Mouse (Mus musculus) hindbrain, postnatal 0 days (tissue): ENCODE data around the gene Mroh3. TPM values are rescaled to one million over a fixed set of nuclear protein-coding genes. Genes with fewer than 3 reads are reported as not detected.

Experiments
- ATAC-seq: fragments of 200-750 bp; cut with Nextera tagmentation; 2 replicates; pipeline ENCODE4 v1.8.0; 2017; ENCODE audit warnings: mild to moderate bottlenecking, moderate TSS enrichment, moderate library complexity
- DNase-seq: peaks from one replicate; pipeline ENCODE4 v3.0.0-alpha.2; 2015; ENCODE audit warnings: low spot score
- H3K27ac ChIP-seq: fragments of 300-500 bp; sonication (generic); 2 replicates; pipeline ENCODE4 v1.5.1; 2014; ENCODE audit warnings: mild to moderate bottlenecking
- H3K27me3 ChIP-seq: fragments of 300-500 bp; sonication (generic); 2 replicates; pipeline ENCODE4 v1.6.1; 2014; ENCODE audit warnings: low read length, mixed read lengths; ENCODE audit not compliant: insufficient read depth
- H3K36me3 ChIP-seq: fragments of 300-500 bp; sonication (generic); 2 replicates; pipeline ENCODE4 v1.6.1; 2014; ENCODE audit warnings: low read length, mixed read lengths; ENCODE audit not compliant: insufficient read depth
- H3K4me1 ChIP-seq: fragments of 300-500 bp; sonication (generic); 2 replicates; pipeline ENCODE4 v1.6.1; 2014; ENCODE audit warnings: antibody characterized with exemption, low read length, mixed read lengths; ENCODE audit not compliant: insufficient read depth
- H3K4me2 ChIP-seq: fragments of 300-500 bp; sonication (generic); 2 replicates; pipeline ENCODE4 v1.6.1; 2014; ENCODE audit warnings: low read depth, mild to moderate bottlenecking, low read length, moderate library complexity, mixed read lengths
- H3K4me3 ChIP-seq: fragments of 300-500 bp; sonication (generic); 2 replicates; pipeline ENCODE4 v1.5.1; 2014; ENCODE audit warnings: low read length
- H3K9ac ChIP-seq: fragments of 300-500 bp; sonication (generic); replicated peaks from 2 replicates; pipeline ENCODE4 v1.6.1; 2014; ENCODE audit warnings: mild to moderate bottlenecking, low read length, moderate library complexity, mixed read lengths
- H3K9me3 ChIP-seq: fragments of 300-500 bp; sonication (generic); 2 replicates; pipeline ENCODE4 v1.6.1; 2016; ENCODE audit warnings: low read length, mixed read lengths
- CTCF ChIP-seq: IDR thresholded peaks from 2 replicates; pipeline ENCODE4 v1.5.1; 2016; ENCODE audit warnings: antibody characterized with exemption, control low read depth, low read depth
- WGBS: fragments of 180-500 bp; shearing (Covaris S2); extraction: QIAGEN DNeasy Blood & Tissue Kit; methylation state at CpG from one replicate; pipeline ENCODE4 v1.1.7; 2014; 5-methylcytosine and 5-hydroxymethylcytosine counted together
- polyA plus RNA-seq: library from polyadenylated mRNA; unstranded; fragments of >200 nt; fragmentation: Nextera tagmentation; extraction: Ambion mirVana; gene quantifications from 2 replicates; pipeline ENCODE4 v1.2.1, GENCODE M21; 2015
- total RNA-seq: library from RNA; depleted of rRNA; stranded (reverse); fragments of >200 nt; gene quantifications from 2 replicates; pipeline ENCODE4 v1.2.3, GENCODE M21; 2014

Gene Mroh3
- total and polyA plus RNA-seq, 2 experiments from 2014 or later = 0.23 to 0.84 TPM

DNA sequence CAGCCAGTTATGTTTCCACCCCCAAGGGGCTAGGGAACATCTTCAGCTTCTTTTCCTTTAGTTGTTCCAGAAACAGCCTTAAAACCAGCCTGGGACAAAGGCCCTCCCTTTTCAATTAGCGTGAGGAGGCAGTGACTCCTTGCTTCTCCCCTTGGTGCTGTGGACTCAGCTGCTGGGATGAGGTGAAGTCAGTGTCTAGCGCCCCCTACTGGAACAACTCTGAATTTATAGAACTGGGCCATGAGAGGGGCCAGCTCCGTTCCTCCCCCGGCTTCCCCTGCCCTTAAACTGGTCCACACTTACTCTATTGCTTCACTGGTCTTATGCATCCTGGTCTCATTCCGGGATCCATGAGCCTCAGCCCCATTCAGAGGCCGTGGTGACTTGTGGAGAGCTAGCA lies 37.4 kb downstream of the Mroh3 start:
- Histone ChIP-seq H3K4me2 (no peak overlapping the region), H3K27me3 (no peaks in the 10 kb centered on the region), H3K36me3 (peaks cover 50% of the 10 kb centered on the region), H3K9me3 (no peaks in the 10 kb centered on the region), H3K4me3 (no peak overlapping the region), H3K9ac (no peak overlapping the region), H3K27ac (no peak overlapping the region), H3K4me1 (peaks cover 7% of the 10 kb centered on the region)
- DNase-seq (peak; percentile 74), ATAC-seq (0 out of 2 replicates have a peak, but pooled peaks have one; percentile 28)
- WGBS = 27% methylated on average over 6 of the region's 6 CpGs
- peak; percentile 87 for TF ChIP-seq CTCF

DNA sequence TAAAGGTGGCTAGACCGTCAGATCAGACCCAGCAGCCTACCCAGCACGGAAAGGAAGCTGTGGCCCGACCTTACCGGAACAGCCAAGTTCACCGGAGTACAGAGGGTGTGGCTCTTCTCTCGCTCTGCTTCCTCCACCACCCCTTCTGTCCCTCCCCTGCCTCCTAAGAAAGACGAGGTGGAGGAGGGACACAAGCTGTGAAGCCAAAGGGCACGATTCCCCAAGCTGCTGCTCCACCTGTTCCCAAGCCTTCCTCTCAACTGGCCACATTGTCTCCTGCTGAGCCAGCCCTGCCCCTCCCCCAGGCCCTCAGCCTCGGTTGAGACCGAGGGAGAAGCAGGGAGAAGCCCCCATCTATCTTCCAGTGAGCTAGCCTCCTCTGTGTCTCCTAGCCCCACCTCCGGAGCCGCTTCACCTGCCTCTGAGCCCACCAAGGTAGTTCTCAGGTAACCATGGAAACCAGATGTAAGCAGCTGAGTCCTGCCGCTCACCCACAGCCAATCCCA lies 38.5 kb downstream of the Mroh3 start:
- TF ChIP-seq CTCF = no peak
- ATAC-seq (peak; percentile 19; the same call in 1 of the 2 replicates), DNase-seq (peak; percentile 52)
- H3K27ac ChIP-seq = peak overlapping the region; percentile 22; the same call in 1 of the 2 replicates
- H3K27me3 ChIP-seq = no peaks in the 10 kb centered on the region
- no peak overlapping the region for H3K4me3 ChIP-seq
- H3K9ac ChIP-seq = 0 out of 2 replicates have a peak overlapping the region, but pooled peaks have one; percentile 33
- 11% methylated on average over 13 of the region's 13 CpGs for WGBS
- H3K4me2 ChIP-seq = no peak overlapping the region
- peaks cover 56% of the 10 kb centered on the region for H3K36me3 ChIP-seq
- H3K9me3 ChIP-seq = no peaks in the 10 kb centered on the region
- H3K4me1 ChIP-seq = peaks cover 7% of the 10 kb centered on the region

DNA sequence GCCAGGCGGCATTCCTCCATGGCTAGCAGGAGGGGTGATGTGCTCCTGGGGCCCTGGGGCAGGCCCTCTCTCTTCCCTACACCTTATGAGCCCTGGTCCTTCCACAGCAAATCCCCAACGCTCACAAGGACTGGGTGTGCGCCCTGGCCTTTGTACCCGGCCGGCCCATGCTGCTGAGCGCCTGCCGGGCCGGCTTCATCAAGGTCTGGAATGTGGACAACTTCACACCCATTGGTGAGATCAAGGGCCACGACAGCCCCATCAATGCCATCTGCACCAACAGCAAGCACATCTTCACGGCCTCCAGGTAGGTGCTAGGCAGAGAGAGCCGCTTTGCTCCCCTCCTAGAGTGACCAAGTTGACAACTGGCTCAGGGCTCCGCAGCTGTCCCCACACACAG lies 39.9 kb downstream of the Mroh3 start:
- TF ChIP-seq CTCF = no peak
- Histone ChIP-seq H3K27me3 (no peaks in the 10 kb centered on the region), H3K9me3 (no peaks in the 10 kb centered on the region), H3K4me1 (peaks cover 7% of the 10 kb centered on the region), H3K4me2 (no peak overlapping the region), H3K4me3 (no peak overlapping the region), H3K36me3 (peaks cover 69% of the 10 kb centered on the region), H3K27ac (no peak overlapping the region), H3K9ac (no peak overlapping the region)
- 70% methylated on average over 12 of the region's 12 CpGs for WGBS
- ATAC-seq = no peak
- no peak for DNase-seq

DNA sequence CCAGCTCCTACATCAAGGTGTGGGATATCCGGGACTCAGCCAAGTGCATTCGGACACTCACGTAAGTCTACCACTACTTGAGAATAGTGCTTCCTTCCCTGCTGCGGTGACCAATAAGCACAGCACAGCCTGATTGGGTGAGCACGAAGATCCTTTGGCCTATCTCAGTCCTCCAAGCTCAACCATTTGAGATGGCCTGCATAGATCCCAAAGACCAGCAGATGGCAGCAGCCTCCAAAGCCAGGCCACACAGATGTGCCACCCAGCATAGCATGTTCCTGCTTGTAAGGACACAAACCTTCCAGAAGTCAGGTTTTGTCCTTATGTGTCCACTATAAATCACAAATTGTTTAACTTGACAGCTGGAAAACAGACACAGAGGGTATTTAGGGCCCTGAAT lies 42.5 kb downstream of the Mroh3 start:
- DNase-seq (peak; percentile 92), ATAC-seq (peak; percentile 85)
- 9% methylated on average over 5 of the region's 5 CpGs for WGBS
- Histone ChIP-seq H3K9me3 (no peaks in the 10 kb centered on the region), H3K4me2 (no peak overlapping the region), H3K9ac (no peak overlapping the region), H3K4me3 (no peak overlapping the region), H3K4me1 (peaks cover 7% of the 10 kb centered on the region), H3K36me3 (peaks cover 54% of the 10 kb centered on the region), H3K27me3 (no peaks in the 10 kb centered on the region), H3K27ac (no peak overlapping the region)
- peak; percentile 98 for TF ChIP-seq CTCF

DNA sequence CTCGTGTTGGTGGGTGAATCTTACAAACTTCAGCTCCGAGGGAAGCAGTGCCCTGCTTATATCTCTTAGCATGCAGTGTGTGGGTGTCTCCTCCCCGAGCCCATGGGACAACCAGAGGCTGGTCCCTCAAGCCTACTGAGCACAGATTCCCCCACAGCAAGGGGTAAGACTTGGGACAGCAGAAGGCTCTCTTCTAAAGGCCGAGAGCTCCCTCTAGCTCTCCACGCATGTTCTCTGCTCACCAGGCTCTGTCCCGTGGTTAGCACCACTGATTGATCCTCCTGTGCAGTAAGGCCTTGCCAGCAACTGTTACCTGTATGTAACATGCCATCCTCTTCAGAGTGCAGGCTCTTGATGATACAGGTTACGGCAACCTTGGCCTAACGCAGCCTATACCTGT lies 45.0 kb downstream of the Mroh3 start:
- Histone ChIP-seq H3K4me1 (no peaks in the 10 kb centered on the region), H3K27me3 (no peaks in the 10 kb centered on the region), H3K4me2 (no peak overlapping the region), H3K36me3 (peaks cover 66% of the 10 kb centered on the region), H3K27ac (no peak overlapping the region), H3K4me3 (no peak overlapping the region), H3K9ac (no peak overlapping the region), H3K9me3 (no peaks in the 10 kb centered on the region)
- WGBS = 65% methylated on average over 8 of the region's 8 CpGs
- TF ChIP-seq CTCF = peak; percentile 51
- no peak for ATAC-seq
- DNase-seq = peak; percentile 34

DNA sequence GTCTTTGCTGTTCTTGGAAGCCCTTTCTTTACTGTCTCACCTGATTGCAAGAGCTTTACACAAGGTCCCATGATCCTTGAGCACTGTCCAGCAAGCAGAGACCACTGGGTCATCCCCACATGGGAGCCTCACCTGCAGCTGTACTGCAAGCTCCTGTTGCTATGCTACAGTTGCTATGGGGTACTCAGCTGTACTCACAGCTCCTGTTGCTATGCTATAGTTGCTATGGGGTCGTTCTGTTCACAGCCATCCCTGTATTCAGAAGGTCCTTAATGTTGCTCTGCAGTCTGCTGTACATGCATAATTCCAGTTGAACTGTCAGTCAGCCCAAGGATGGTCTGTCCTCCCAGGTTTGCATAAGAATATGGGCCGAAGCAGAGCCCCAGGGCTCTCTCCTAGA lies 47.2 kb downstream of the Mroh3 start:
- ATAC-seq = peak; percentile 45; the same call in 1 of the 2 replicates
- 22% methylated on average over 2 of the region's 2 CpGs for WGBS
- H3K9me3 ChIP-seq = no peaks in the 10 kb centered on the region
- no peak overlapping the region for H3K9ac ChIP-seq
- peak; percentile 43 for DNase-seq
- no peak overlapping the region for H3K4me2 ChIP-seq
- TF ChIP-seq CTCF = no peak
- H3K36me3 ChIP-seq = peaks cover 69% of the 10 kb centered on the region
- H3K4me1 ChIP-seq = no peaks in the 10 kb centered on the region
- no peaks in the 10 kb centered on the region for H3K27me3 ChIP-seq
- H3K27ac ChIP-seq = no peak overlapping the region
- H3K4me3 ChIP-seq = no peak overlapping the region

DNA sequence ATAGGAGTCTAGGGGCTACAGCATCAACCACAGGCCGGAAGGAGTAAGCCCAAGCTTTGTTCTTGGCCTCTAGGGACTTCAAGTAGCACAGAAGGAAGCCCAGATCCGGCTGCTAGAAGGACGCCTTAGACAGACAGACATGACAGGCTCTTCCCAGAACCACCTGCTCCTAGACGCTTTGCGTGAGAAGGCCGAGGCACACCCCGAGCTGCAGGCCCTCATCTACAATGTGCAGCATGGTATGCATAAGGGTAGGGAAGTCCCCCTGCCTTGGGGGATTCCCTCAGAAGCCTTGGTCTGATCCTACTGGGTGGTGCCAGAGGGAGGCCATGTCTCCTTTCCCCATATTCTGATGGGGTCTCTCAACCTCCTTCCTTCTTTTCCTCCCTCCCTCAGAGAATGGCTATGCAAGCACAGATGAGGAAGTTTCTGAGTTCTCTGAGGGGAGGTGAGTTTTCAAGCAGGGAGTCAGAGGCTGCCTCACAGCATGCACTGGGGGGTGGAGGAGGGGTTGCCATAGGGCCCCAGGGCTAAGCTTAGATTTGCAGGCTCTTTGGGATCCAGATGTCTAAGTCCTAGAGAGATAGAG lies 51.2 kb downstream of the Mroh3 start:
- H3K27ac ChIP-seq = no peak overlapping the region
- H3K4me1 ChIP-seq = no peaks in the 10 kb centered on the region
- H3K27me3 ChIP-seq = no peaks in the 10 kb centered on the region
- 91% methylated on average over 7 of the region's 7 CpGs for WGBS
- no peaks in the 10 kb centered on the region for H3K9me3 ChIP-seq
- no peak overlapping the region for H3K9ac ChIP-seq
- H3K4me3 ChIP-seq = no peak overlapping the region
- ATAC-seq (no peak), DNase-seq (no peak)
- TF ChIP-seq CTCF = no peak
- no peak overlapping the region for H3K4me2 ChIP-seq
- H3K36me3 ChIP-seq = peaks cover 88% of the 10 kb centered on the region
